Mouse (Mus musculus) NIH3T3 (cell line): Measurements from ENCODE around the gene Cyp4a29.
"Not testable (repeated sequence)": the region's sequence is repeated elsewhere in the genome, so short reads cannot be mapped to it uniquely, and the experiment has no call there.

Experiments used
- DNase-seq: peaks from one replicate; pipeline ENCODE4 v3.0.0-alpha.2; 2012; ENCODE audit warnings: low read depth

Cyp4a29 gene

DNA sequence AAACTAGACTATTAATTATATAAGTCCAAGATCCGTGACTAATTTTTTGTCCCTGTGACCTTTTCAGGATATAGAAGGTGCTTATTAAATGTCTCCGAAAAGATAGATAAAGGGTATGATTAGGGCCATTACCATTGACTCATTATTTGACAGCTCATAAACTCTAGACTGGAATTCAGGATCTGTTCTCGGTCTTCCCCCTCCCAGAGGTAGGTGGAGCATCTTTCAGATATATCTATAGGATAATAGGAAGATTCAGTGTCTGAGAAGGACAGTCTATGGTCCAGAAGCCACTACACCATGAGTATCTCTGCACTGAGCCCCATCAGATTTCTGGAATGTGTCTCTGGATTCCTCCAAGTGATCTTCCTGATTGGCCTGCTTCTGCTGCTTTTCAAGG lies at the start of gene Cyp4a29:
Gene Cyp4a29 (plus strand): TSS at position 301 of the 400 bp plus-strand sequence.
- no peak for DNase-seq

DNA sequence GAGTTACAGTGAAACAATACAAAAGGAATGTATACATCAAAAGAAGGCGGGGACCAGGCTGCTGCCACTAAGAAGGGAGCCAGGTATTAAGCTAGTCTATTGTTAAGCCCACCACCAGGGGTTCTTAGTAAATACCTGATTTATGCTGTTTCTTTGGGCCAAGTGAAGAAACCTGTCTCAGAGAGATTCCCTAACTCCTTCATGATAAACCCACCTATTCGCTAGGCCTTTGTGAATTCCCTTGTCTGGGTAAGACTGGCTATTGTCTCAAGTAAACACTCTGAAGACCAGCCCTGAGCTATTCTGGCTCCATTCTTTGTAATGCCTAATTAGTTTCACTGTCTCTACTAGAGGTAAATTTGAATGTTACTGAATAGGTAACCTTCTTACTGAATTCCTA lies 9.0 kb upstream of the Cyp4a29 start:
- DNase-seq, result not testable (repeated sequence)

- DNase-seq, result no peak
Observed at GRCm38 (mm10) chr4:115236462-115237096, 5.3 kb upstream of the Cyp4a29 start.

- DNase-seq, result not testable (repeated sequence)
Observed at GRCm38 (mm10) chr4:115264687-115265569, 23.0 kb downstream of the Cyp4a29 start.

DNA sequence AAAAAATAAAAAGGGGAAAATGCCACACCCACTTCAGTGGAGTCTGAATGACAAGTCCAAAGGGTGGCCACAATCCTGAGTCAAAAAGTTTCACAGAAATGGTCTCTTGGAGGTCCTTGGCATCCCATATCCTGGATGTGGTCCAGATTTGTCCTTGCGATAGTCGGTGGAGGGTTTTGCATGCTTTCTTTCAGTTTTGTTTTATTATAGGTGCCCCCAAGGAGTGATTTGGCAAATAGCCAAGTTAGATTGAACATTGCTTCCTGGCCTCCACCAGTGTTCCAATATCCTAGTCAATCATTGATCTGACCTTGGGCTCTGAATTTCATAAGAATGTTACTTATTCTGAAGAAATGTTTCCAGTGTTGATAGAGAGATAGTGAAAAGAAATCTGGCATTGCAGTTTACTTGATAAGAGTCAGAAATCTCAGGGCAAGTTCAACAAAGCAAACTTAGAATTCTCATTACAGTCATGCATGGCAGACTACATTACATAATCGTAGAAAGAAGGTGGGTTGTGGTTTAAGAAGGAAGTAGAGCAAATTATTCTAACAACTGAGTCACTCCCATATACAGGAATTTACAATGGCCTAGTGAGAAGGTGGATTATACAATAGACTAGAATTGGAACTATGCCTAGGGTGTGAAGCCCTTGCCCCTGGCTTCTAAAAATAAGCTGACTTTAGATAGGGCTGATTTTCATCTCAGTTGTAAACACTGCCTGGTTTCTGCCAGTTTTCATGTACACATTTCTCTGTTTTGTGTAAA lies 36.5 kb downstream of the Cyp4a29 start:
- not testable (repeated sequence) for DNase-seq

DNA sequence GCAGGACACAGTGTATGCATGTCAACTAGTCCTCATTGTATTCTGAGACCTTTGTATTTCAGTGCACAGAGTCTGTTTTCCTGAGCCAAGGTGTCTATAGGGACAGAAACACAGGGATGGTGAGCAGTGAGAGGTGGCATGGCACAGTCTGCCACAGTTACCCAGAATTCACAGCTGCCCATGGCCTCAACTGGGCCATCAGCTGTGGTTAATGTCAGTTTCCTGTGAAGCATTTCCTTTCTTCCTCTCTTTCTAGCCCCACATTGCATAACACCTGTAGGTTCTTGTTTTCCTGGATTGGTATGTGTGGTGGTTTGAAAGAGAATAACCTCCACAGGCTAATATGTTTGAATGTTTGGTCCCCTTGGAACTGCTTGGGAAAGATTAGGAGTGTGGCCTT lies 38.5 kb downstream of the Cyp4a29 start:
- no peak for DNase-seq

- not testable (repeated sequence) for DNase-seq
Observed at GRCm38 (mm10) chr4:115280779-115281178, 38.9 kb downstream of the Cyp4a29 start.

- not testable (repeated sequence) for DNase-seq
Observed at GRCm38 (mm10) chr4:115281231-115281767, 39.4 kb downstream of the Cyp4a29 start.

- not testable (repeated sequence) for DNase-seq
Observed at GRCm38 (mm10) chr4:115298746-115299145, 56.9 kb downstream of the Cyp4a29 start, which contains the start of gene Cyp4a12a. Cyp4a12a (plus strand) TSS chr4:115299046.
